In the genomic region with DNA sequence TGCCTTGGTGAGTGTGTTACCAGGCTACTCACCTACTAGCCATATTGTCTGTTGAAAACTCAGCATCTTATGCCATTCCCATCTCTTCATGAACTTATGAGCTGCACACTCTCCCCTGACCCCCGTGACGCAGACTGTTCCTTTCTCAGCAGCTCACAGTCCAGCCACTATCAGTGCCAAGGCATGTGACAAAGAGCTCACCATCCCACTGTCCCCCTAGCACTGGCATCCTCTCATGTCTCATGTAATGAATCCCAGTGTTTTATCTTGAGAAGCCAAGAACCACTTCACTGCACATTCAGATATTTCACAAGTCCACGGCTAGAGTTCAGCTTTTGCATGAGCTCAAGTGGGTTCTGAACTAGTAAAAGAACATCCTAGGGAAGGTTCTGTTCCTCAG, we compare ENCODE assay signal across 20 mouse cellular contexts.
"Had no signal": no experiment of that assay in that cellular context is flagged by ENCODE, and none has a peak within 500 bp of the region (broad histone marks: within the 10 kb centered on the region; RNA-seq: fewer than 3 reads in every experiment).

No protein-coding gene starts in this region.

- DNase-seq: gastrocnemius, adult 2 months; gastrocnemius, postnatal 10 days; gastrocnemius, postnatal 25 days; heart, postnatal 4 days; kidney, adult 18-20 months; kidney, adult 8-10 months; kidney, postnatal 10 days; kidney, postnatal 4 days; liver; liver, embryonic 13.5 days had no signal

- H3K4me1 ChIP-seq: liver, embryonic 13.5 days had no signal

- H3K36me3 ChIP-seq: heart, embryonic 10.5 days; heart, embryonic 12.5 days; hindbrain, embryonic 10.5 days; hindbrain, embryonic 12.5 days; intestine, embryonic 15.5 days; limb, embryonic 10.5 days; limb, embryonic 12.5 days; liver, embryonic 13.5 days had no signal

- H3K4me3 ChIP-seq: gastrocnemius, adult 2 months; heart, embryonic 10.5 days; heart, embryonic 12.5 days; hindbrain, embryonic 10.5 days; hindbrain, embryonic 12.5 days; intestine, embryonic 15.5 days; layer of hippocampus, adult 2 months; left cerebral cortex, adult 2 months; limb, embryonic 10.5 days; limb, embryonic 12.5 days; liver, embryonic 13.5 days had no signal

- H3K27ac ChIP-seq: gastrocnemius, adult 2 months; heart, embryonic 10.5 days; hindbrain, embryonic 10.5 days; hindbrain, embryonic 12.5 days; hindbrain, embryonic 14.5 days; intestine, embryonic 15.5 days; layer of hippocampus, adult 2 months; left cerebral cortex, adult 2 months; limb, embryonic 10.5 days; limb, embryonic 12.5 days; liver, embryonic 13.5 days had no signal

- H3K27me3 ChIP-seq: hindbrain, embryonic 12.5 days; intestine, embryonic 15.5 days; liver, embryonic 13.5 days had no signal

- H3K9ac ChIP-seq: heart, embryonic 12.5 days; hindbrain, embryonic 12.5 days; hindbrain, embryonic 14.5 days; intestine, embryonic 15.5 days; limb, embryonic 12.5 days; liver, embryonic 13.5 days had no signal
